Mouse (Mus musculus): ENCODE measurements around the gene Ghrh. TPM values are rescaled to one million over a fixed set of nuclear protein-coding genes. Genes with fewer than 3 reads are reported as not detected.

The Ghrh gene
- polyA plus RNA-seq, 1 experiment: not detected

DNA sequence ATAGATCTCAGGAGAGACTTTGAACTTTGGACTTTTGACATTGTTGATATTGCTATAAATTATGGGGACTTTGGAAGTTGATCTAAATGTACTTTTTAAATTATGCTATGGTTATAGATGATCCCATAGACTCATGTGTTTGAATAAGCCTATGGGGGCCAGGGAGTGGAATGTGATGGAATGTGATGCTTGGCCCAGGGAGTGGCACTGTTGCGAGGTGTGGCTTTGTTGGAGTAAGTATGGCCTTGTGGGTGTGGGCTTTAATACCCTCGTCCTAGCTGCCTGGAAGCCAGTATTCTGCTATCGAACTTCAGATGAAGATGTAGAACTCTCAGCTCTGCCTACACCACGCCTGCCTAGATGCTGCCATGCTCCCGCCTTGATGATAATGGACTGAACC, 12.7 kb upstream of the Ghrh start:
- TF ChIP-seq POLR2A (IDR thresholded peaks at IDR 0.05; ENCODE audit: insufficient read depth, low read depth, low read length) (no peak), CTCF (IDR thresholded peaks at IDR 0.05; ENCODE audit: insufficient read depth, low read depth, low read length) (no peak)
- H3K4me3 ChIP-seq (ENCODE audit: insufficient read depth, low read depth, low read length): no peak overlapping the region
- H3K4me1 ChIP-seq (ENCODE audit: control insufficient read depth, insufficient read depth, low read length): peaks cover 4% of the 10 kb centered on the region
- WGBS: 95% methylated on average over 5 of the region's 5 CpGs
- H3K27ac ChIP-seq (ENCODE audit: insufficient read depth, low read depth, low read length): no peak overlapping the region

DNA sequence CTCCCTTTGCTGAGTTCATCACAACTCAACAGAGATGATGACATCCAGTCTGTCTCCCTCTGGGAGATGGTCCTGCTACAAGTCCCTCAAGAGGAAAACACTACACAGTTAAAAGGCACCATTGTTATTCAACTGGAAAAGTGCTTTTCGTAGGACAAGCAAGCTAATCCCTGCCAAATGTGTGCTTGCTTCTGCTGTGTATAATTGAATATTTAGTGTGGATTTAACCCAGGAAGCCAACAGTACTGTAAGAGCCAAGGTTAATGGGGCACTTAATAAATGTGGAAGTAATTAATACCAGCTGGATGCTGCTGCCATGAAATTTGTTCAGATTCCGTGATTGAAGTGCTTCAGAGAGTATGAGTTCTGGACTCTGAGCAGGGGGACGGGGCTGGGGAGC, 6.8 kb upstream of the Ghrh start:
- no peak for TF ChIP-seq POLR2A (IDR thresholded peaks at IDR 0.05; ENCODE audit: insufficient read depth, low read depth, low read length)
- H3K4me3 ChIP-seq (ENCODE audit: insufficient read depth, low read depth, low read length): no peak overlapping the region
- 48% methylated on average over 3 of the region's 3 CpGs for WGBS
- no peak overlapping the region for H3K27ac ChIP-seq (ENCODE audit: insufficient read depth, low read depth, low read length)
- H3K4me1 ChIP-seq (ENCODE audit: control insufficient read depth, insufficient read depth, low read length): peaks cover 3% of the 10 kb centered on the region

GRCm38 (mm10) chr2:157353183-157353582, 5.9 kb upstream of the Ghrh start:
- Histone ChIP-seq H3K27ac (ENCODE audit: insufficient read depth, low read depth, low read length) (no peak overlapping the region), H3K4me3 (ENCODE audit: insufficient read depth, low read depth, low read length) (no peak overlapping the region), H3K4me1 (ENCODE audit: control insufficient read depth, insufficient read depth, low read length) (peaks cover 9% of the 10 kb centered on the region)
- no peak for TF ChIP-seq POLR2A (IDR thresholded peaks at IDR 0.05; ENCODE audit: insufficient read depth, low read depth, low read length)
- TF ChIP-seq CTCF (IDR thresholded peaks at IDR 0.05; ENCODE audit: insufficient read depth, low read depth, low read length): no peak
- WGBS: 79% methylated on average over 4 of the region's 4 CpGs

GRCm38 (mm10) chr2:157349121-157349778, 1.9 kb upstream of the Ghrh start:
- Histone ChIP-seq H3K27ac (ENCODE audit: insufficient read depth, low read depth, low read length) (peak overlapping the region; percentile 52), H3K4me3 (ENCODE audit: insufficient read depth, low read depth, low read length) (no peak overlapping the region), H3K4me1 (ENCODE audit: control insufficient read depth, insufficient read depth, low read length) (peaks cover 21% of the 10 kb centered on the region)
- no peak for TF ChIP-seq POLR2A (IDR thresholded peaks at IDR 0.05; ENCODE audit: insufficient read depth, low read depth, low read length)
- TF ChIP-seq CTCF (IDR thresholded peaks at IDR 0.05; ENCODE audit: insufficient read depth, low read depth, low read length): no peak
- WGBS: 32% methylated on average over 12 of the region's 12 CpGs

- no peak for TF ChIP-seq CTCF (IDR thresholded peaks at IDR 0.05; ENCODE audit: insufficient read depth, low read depth, low read length)
- Histone ChIP-seq H3K4me3 (ENCODE audit: insufficient read depth, low read depth, low read length) (no peak overlapping the region), H3K27ac (ENCODE audit: insufficient read depth, low read depth, low read length) (no peak overlapping the region), H3K4me1 (ENCODE audit: control insufficient read depth, insufficient read depth, low read length) (peaks cover 31% of the 10 kb centered on the region)
- 93% methylated on average over 6 of the region's 6 CpGs for WGBS
Measured at GRCm38 (mm10) chr2:157343337-157343736, 4.0 kb downstream of the Ghrh start.

GRCm38 (mm10) chr2:157342328-157342926, 4.9 kb downstream of the Ghrh start:
- TF ChIP-seq POLR2A (IDR thresholded peaks at IDR 0.05; ENCODE audit: insufficient read depth, low read depth, low read length) (no peak), CTCF (IDR thresholded peaks at IDR 0.05; ENCODE audit: insufficient read depth, low read depth, low read length) (no peak)
- Histone ChIP-seq H3K27ac (ENCODE audit: insufficient read depth, low read depth, low read length) (no peak overlapping the region), H3K4me1 (ENCODE audit: control insufficient read depth, insufficient read depth, low read length) (peaks cover 24% of the 10 kb centered on the region), H3K4me3 (ENCODE audit: insufficient read depth, low read depth, low read length) (no peak overlapping the region)
- 57% methylated on average over 5 of the region's 5 CpGs for WGBS

DNA sequence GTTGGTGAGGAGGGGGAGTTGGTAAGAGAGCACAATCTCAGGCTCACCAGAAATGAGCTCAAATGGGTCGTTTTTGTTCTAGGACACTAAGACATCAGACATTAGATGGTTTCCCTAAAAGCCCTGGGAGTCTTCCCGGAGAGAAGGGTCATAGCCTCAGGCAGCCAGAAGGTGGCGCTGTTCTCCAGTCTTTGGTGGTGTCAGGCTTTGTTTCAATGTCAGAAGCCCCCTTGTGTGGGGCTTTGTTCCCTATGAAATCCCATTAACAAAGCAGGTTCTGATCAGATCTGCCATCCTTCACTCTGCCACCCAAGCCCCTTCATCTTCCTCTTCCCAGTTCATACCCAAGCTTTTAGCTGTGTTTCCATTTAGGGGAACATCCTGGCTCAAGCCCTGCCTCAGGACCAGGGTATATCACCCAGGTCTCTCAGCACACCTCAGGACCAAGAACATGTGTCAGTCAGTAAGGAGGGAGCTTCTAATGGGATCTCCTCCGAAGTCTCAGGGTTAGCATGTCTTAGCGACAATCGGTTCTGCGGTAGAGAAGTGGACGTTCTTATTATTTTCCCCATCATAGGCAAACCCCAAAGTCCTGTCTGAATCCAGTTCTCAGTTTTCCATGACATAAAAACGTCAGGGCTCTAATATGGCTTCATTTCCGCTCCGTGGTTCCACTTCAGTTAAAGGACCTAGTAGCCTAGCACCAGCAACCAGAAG, 5.6 kb downstream of the Ghrh start:
- Histone ChIP-seq H3K4me1 (ENCODE audit: control insufficient read depth, insufficient read depth, low read length) (peaks cover 20% of the 10 kb centered on the region), H3K4me3 (ENCODE audit: insufficient read depth, low read depth, low read length) (no peak overlapping the region), H3K27ac (ENCODE audit: insufficient read depth, low read depth, low read length) (peak overlapping the region; percentile 64)
- no peak for TF ChIP-seq POLR2A (IDR thresholded peaks at IDR 0.05; ENCODE audit: insufficient read depth, low read depth, low read length)
- TF ChIP-seq CTCF (IDR thresholded peaks at IDR 0.05; ENCODE audit: insufficient read depth, low read depth, low read length): peak; percentile 95
- WGBS: 37% methylated on average over 11 of the region's 11 CpGs

GRCm38 (mm10) chr2:157340221-157340741, 7.0 kb downstream of the Ghrh start:
- TF ChIP-seq CTCF (IDR thresholded peaks at IDR 0.05; ENCODE audit: insufficient read depth, low read depth, low read length) (no peak), POLR2A (IDR thresholded peaks at IDR 0.05; ENCODE audit: insufficient read depth, low read depth, low read length) (no peak)
- Histone ChIP-seq H3K27ac (ENCODE audit: insufficient read depth, low read depth, low read length) (peak overlapping the region; percentile 19; the same call in 1 of the 2 replicates), H3K4me1 (ENCODE audit: control insufficient read depth, insufficient read depth, low read length) (peaks cover 20% of the 10 kb centered on the region), H3K4me3 (ENCODE audit: insufficient read depth, low read depth, low read length) (no peak overlapping the region)
- 37% methylated on average over 7 of the region's 7 CpGs for WGBS

- Histone ChIP-seq H3K4me1 (ENCODE audit: control insufficient read depth, insufficient read depth, low read length) (peaks cover 20% of the 10 kb centered on the region), H3K27ac (ENCODE audit: insufficient read depth, low read depth, low read length) (peak overlapping the region; percentile 60), H3K4me3 (ENCODE audit: insufficient read depth, low read depth, low read length) (no peak overlapping the region)
- TF ChIP-seq POLR2A (IDR thresholded peaks at IDR 0.05; ENCODE audit: insufficient read depth, low read depth, low read length): no peak
- no peak for TF ChIP-seq CTCF (IDR thresholded peaks at IDR 0.05; ENCODE audit: insufficient read depth, low read depth, low read length)
- 61% methylated on average over 7 of the region's 7 CpGs for WGBS
Measured at GRCm38 (mm10) chr2:157339532-157339931, 7.8 kb downstream of the Ghrh start.
